Mouse (Mus musculus) liver, embryonic 11.5 days (tissue): ENCODE measurements around the gene Rps15. TPM values are rescaled to one million over a fixed set of nuclear protein-coding genes. Genes with fewer than 3 reads are reported as not detected.
A peak's percentile ranks its signal among the peaks of the same experiment; 100 is the strongest.

Experiments used
- ATAC-seq: fragments of 200-750 bp; cut with Nextera tagmentation; replicated peaks from 2 replicates; pipeline ENCODE4 v1.8.0; 2017; ENCODE audit warnings: moderate number of reproducible peaks, mild to moderate bottlenecking, moderate TSS enrichment, moderate library complexity; ENCODE audit not compliant: low FRiP score
- DNase-seq: peaks from one replicate; pipeline ENCODE4 v3.0.0-alpha.2; 2017; ENCODE audit warnings: low spot score
- H3K27ac ChIP-seq: fragments of 300-500 bp; sonication (generic); 2 replicates; pipeline ENCODE4 v1.5.1; 2014; ENCODE audit warnings: mild to moderate bottlenecking, low read depth, low read length, control low read depth
- H3K27me3 ChIP-seq: fragments of 300-500 bp; sonication (generic); replicated peaks from 2 replicates; pipeline ENCODE4 v1.6.1; 2014; ENCODE audit warnings: low read length, mixed read lengths; ENCODE audit not compliant: control insufficient read depth, insufficient read depth
- H3K36me3 ChIP-seq: fragments of 300-500 bp; sonication (generic); 2 replicates; pipeline ENCODE4 v1.6.1; 2014; ENCODE audit warnings: mild to moderate bottlenecking, low read length, moderate library complexity, mixed read lengths; ENCODE audit not compliant: control insufficient read depth, insufficient read depth
- H3K4me1 ChIP-seq: fragments of 300-500 bp; sonication (generic); replicated peaks from 2 replicates; pipeline ENCODE4 v1.6.1; 2014; ENCODE audit warnings: low read length, mixed read lengths; ENCODE audit not compliant: control insufficient read depth, insufficient read depth
- H3K4me2 ChIP-seq: fragments of 300-500 bp; sonication (generic); 2 replicates; pipeline ENCODE4 v1.6.1; 2014; ENCODE audit warnings: mild to moderate bottlenecking, control low read depth, moderate library complexity
- H3K4me3 ChIP-seq: fragments of 300-500 bp; sonication (generic); 2 replicates; pipeline ENCODE4 v1.5.1; 2014; ENCODE audit warnings: low read depth, low read length, control low read depth
- H3K9ac ChIP-seq: fragments of 300-500 bp; sonication (generic); 2 replicates; pipeline ENCODE4 v1.6.1; 2014; ENCODE audit warnings: low read depth, low read length, control low read depth
- H3K9me3 ChIP-seq: fragments of 300-500 bp; sonication (generic); 2 replicates; pipeline ENCODE4 v1.6.1; 2016; ENCODE audit warnings: low read length, inconsistent platforms, mixed read lengths; ENCODE audit not compliant: control insufficient read depth
- WGBS: fragments of 180-500 bp; shearing (Covaris S2); extraction: QIAGEN DNeasy Blood & Tissue Kit; methylation state at CpG from one replicate; pipeline ENCODE4 v1.1.7; 2014; 5-methylcytosine and 5-hydroxymethylcytosine counted together
- polyA plus RNA-seq: library from polyadenylated mRNA; unstranded; fragments of >200 nt; fragmentation: Nextera tagmentation; extraction: Ambion mirVana; gene quantifications from 2 replicates; pipeline ENCODE4 v1.2.1, GENCODE M21; 2014

Rps15 gene
- polyA plus RNA-seq, 1 experiment from 2014 or later, result 1,408 TPM

DNA sequence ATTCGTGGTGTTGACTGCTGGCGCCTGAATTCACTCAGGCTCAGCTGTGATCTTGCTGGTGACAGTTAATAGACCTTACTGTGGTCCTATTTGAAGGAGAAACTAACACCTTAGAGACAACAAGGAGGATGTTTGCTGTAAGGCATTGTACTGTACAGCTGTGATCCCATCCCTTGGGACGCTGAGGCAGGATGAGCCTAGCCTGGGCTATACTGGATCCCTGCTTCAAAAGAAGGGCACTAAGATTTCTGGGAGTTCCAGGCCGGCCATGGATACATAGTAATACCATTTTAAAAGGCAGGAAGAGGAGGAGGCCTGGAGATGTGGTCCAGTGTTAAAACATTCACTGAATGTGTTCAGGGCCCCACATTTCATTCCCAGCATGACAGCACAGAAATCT is 41.7 kb upstream of the Rps15 start:
- Histone ChIP-seq H3K27ac (no peak overlapping the region), H3K4me3 (peak overlapping the region; percentile 80), H3K27me3 (no peaks in the 10 kb centered on the region), H3K9me3 (no peaks in the 10 kb centered on the region), H3K9ac (peak overlapping the region; percentile 83), H3K4me2 (peak overlapping the region; percentile 69), H3K4me1 (peaks cover 14% of the 10 kb centered on the region), H3K36me3 (peaks cover 19% of the 10 kb centered on the region)
- ATAC-seq (no peak), DNase-seq (no peak)
- 83% methylated on average over 4 of the region's 4 CpGs for WGBS

- no peaks in the 10 kb centered on the region for H3K9me3 ChIP-seq
- H3K27ac ChIP-seq, result no peak overlapping the region
- DNase-seq, result no peak
- H3K36me3 ChIP-seq, result peaks cover 29% of the 10 kb centered on the region
- H3K27me3 ChIP-seq, result no peaks in the 10 kb centered on the region
- H3K4me2 ChIP-seq, result no peak overlapping the region
- ATAC-seq, result no peak
- peaks cover 14% of the 10 kb centered on the region for H3K4me1 ChIP-seq
- no peak overlapping the region for H3K9ac ChIP-seq
- H3K4me3 ChIP-seq, result no peak overlapping the region
Measured at GRCm38 (mm10) chr10:80252011-80252410, 40.2 kb upstream of the Rps15 start.

- Histone ChIP-seq H3K27ac (no peak overlapping the region), H3K27me3 (no peaks in the 10 kb centered on the region), H3K4me1 (peaks cover 14% of the 10 kb centered on the region), H3K36me3 (peaks cover 30% of the 10 kb centered on the region), H3K9me3 (no peaks in the 10 kb centered on the region), H3K9ac (no peak overlapping the region), H3K4me2 (no peak overlapping the region), H3K4me3 (no peak overlapping the region)
- no peak for DNase-seq
- WGBS, result 89% methylated on average over 11 of the region's 11 CpGs
- ATAC-seq, result no peak
Measured at GRCm38 (mm10) chr10:80252493-80253274, 39.6 kb upstream of the Rps15 start.

DNA sequence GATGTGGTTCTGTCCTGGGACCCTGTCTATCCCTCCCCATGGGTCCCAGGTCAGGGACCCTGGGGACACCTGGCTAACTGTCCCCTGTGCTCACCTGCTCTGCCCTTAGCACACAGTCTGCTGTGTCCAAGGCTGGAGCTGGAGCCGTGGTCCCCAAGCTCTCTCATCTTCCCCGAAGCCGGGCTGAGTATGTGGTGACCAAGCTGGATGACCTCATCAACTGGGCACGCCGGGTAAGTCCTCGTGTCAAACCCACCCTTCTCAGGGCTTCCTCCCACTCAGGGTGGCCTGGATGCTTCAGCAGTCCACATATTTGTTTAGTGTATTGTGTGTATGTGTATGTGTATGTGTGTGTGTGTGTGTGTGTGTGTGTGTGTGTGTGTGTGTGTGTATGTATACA is 38.7 kb upstream of the Rps15 start:
- 88% methylated on average over 6 of the region's 6 CpGs for WGBS
- Histone ChIP-seq H3K36me3 (peaks cover 37% of the 10 kb centered on the region), H3K4me3 (no peak overlapping the region), H3K4me1 (peaks cover 16% of the 10 kb centered on the region), H3K4me2 (no peak overlapping the region), H3K9me3 (no peaks in the 10 kb centered on the region), H3K27me3 (no peaks in the 10 kb centered on the region), H3K9ac (no peak overlapping the region), H3K27ac (no peak overlapping the region)
- DNase-seq (no peak), ATAC-seq (no peak)

DNA sequence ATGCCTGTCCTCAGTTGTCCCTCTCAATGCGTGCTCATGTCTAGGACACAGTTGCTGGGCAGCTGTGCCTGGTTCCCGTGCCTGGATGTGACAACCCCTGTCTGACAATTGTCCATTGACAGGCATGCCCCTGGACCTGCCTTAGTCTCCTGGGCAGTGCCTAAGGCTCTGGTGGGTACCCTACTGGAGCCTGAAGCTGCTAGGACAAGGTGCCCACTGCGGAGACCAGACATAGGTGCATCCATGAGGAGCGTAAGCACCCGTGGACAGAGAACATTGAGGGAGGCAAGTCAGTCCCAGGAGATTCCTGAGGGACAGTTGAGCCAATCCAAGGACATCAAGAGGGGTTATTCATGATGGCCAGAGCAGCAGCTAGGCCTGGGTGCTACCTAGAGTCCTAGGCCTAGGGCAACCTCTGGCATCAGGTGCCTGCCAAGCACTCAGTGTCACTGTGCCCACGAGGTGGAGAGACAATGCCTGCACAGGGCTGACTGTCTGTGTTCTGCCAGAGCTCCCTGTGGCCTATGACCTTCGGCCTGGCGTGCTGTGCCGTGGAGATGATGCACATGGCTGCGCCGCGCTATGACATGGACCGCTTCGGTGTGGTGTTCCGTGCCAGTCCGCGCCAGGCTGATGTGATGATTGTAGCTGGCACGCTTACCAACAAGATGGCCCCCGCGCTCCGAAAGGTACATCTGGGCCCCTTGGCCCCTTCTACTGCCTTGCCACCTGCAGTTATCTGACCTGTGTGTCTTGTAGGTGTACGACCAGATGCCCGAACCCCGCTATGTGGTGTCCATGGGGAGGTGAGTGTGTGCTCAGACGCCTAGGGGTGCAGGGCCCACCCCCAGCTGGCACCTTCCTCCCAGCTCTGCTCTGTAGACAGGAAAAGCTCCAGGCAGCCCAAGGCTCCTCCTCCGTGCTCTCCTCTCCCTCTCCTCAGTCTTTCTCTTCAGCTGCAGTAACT is 37.6 kb upstream of the Rps15 start:
- no peak overlapping the region for H3K4me2 ChIP-seq
- H3K27ac ChIP-seq, result no peak overlapping the region
- no peak for DNase-seq
- WGBS, result 91% methylated on average over 26 of the region's 26 CpGs
- H3K9ac ChIP-seq, result no peak overlapping the region
- no peak overlapping the region for H3K4me3 ChIP-seq
- H3K36me3 ChIP-seq, result peaks cover 39% of the 10 kb centered on the region
- H3K27me3 ChIP-seq, result no peaks in the 10 kb centered on the region
- H3K4me1 ChIP-seq, result peaks cover 20% of the 10 kb centered on the region
- no peak for ATAC-seq
- no peaks in the 10 kb centered on the region for H3K9me3 ChIP-seq

DNA sequence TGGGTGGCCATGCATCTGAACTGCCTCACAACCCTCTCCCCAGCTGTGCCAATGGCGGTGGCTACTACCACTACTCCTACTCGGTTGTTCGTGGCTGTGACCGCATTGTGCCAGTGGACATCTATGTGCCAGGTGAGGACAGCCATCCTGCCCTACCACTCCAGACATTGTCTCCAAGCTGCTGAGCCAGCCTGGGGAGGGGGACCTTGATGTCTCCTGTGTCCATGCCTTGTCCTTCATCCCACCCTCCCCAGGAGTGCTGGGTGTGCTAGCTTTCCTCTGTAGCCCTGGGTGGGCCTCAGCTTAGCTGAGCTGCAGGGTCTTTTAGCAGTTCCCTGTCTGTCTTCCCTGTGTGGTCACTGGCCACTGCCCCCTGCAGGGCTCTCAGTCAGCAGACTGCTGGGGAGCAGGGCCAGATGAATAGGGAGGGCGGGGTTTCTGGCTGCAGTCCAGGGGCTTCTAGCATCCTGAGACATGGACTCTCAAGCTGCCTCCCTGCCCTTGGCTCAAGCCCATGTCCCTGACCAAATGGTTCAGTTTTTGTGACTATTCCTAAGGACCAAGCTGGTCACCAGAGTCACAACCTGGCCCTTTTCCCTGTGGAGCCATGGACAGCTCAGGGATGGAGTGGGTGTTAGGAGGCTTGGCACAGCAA is 36.2 kb upstream of the Rps15 start:
- ATAC-seq (no peak), DNase-seq (no peak)

DNA sequence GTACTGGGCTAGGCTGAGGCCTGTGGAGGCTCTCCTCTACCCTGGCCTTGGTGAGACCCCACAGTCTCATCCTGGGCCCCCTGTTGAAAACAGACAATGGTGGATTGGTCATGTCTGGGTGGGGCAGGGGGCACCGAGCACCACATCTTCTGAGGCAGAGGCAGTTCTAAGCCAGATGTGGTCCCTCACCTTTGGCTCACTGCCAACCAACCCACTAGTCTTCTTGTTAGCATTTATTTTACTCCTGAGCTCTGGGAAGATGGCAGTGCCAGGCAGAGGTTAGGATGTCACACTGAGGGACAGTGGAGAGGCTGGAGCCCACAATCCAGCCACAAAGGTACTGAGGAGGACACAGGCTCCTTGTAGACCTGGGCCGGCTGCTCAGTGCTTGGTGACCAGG is 34.3 kb upstream of the Rps15 start:
- ATAC-seq (no peak), DNase-seq (no peak)
- peaks cover 36% of the 10 kb centered on the region for H3K36me3 ChIP-seq
- H3K4me1 ChIP-seq, result peaks cover 31% of the 10 kb centered on the region
- H3K9ac ChIP-seq, result no peak overlapping the region
- 83% methylated on average over 2 of the region's 2 CpGs for WGBS
- H3K27me3 ChIP-seq, result no peaks in the 10 kb centered on the region
- no peak overlapping the region; the same call in 1 of the 2 replicates for H3K27ac ChIP-seq
- no peaks in the 10 kb centered on the region for H3K9me3 ChIP-seq
- no peak overlapping the region for H3K4me3 ChIP-seq
- peak overlapping the region; percentile 13; the same call in 1 of the 2 replicates for H3K4me2 ChIP-seq

More for the DNA sequence above, 36.2 kb upstream of the Rps15 start:
- Histone ChIP-seq H3K27ac (no peak overlapping the region), H3K27me3 (no peaks in the 10 kb centered on the region), H3K36me3 (peaks cover 39% of the 10 kb centered on the region), H3K9ac (no peak overlapping the region), H3K4me3 (no peak overlapping the region), H3K9me3 (no peaks in the 10 kb centered on the region), H3K4me1 (peaks cover 23% of the 10 kb centered on the region), H3K4me2 (no peak overlapping the region)
- WGBS, result 87% methylated on average over 5 of the region's 5 CpGs

DNA sequence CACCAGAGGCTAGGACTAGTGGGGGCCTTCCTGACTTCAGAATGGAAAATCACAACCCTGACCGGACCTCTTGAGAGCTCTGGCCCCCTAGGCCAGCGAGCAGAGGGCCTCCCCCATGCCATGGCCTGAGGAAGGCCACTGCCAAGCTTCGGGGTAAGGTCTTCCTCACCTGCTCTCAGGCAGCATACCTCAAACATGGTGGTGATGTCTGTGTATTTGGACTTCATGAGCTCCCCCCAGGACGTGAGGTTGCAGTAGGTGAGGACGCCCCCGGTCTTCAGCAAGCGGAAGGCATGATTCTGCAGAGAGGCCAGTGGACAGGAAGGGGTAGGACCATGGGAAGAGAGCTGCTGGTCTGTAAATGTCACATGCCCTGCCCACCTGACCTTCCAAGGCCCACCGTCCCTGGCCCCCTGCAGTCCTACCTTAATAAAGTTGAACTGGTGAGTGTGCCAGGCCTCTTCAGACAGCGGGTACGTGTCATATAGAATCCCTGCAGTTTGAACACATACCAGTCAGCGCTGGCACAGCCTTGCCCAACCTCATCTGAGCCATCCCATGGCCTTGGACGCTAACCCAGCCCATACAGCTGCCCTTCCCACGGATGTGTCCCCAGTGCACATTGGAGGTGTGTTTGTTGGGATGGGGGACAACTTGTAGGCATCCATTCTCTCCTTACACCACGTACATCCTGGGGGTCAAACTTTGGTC is 33.3 kb upstream of the Rps15 start:
- peak overlapping the region; percentile 99 for H3K4me2 ChIP-seq
- peaks cover 35% of the 10 kb centered on the region for H3K36me3 ChIP-seq
- H3K4me1 ChIP-seq, result peaks cover 33% of the 10 kb centered on the region
- ATAC-seq (no peak), DNase-seq (no peak)
- no peaks in the 10 kb centered on the region for H3K9me3 ChIP-seq
- 88% methylated on average over 14 of the region's 14 CpGs for WGBS
- H3K27ac ChIP-seq, result no peak overlapping the region
- peak overlapping the region; percentile 61; the same call in 1 of the 2 replicates for H3K4me3 ChIP-seq
- no peak overlapping the region for H3K9ac ChIP-seq
- H3K27me3 ChIP-seq, result no peaks in the 10 kb centered on the region
